Mouse (Mus musculus): ENCODE data around the gene Usp2.

DNA sequence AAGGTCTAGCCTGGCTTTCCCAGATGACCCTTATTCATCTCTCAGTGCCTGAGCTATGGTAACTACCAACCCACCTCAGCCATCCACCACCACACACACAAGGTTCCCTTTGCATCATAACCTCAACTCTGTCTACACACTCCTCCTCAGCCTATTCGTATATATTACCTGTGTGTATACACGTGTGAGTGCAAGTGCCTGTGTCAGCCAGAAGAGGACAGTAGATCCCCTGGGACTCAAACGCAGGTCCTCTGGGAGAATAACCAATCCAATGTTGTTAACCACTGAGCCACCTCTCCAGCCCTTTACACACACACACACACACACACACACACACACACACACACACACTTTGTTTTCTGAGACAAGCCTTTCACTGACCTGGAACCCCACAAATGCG lies 36.2 kb upstream of the Usp2 start:
- TF ChIP-seq CTCF (IDR thresholded peaks at IDR 0.05) (peak; percentile 22; the same call in 1 of the 2 replicates), POLR2A (IDR thresholded peaks at IDR 0.05; ENCODE audit: insufficient read depth, low read depth, low read length) (no peak), EP300 (IDR thresholded peaks at IDR 0.05; ENCODE audit: insufficient read depth, low read depth, low read length) (no peak)
